Mouse (Mus musculus) liver, embryonic 11.5 days (tissue): ENCODE data around the gene Ifngr1. TPM values are rescaled to one million over a fixed set of nuclear protein-coding genes. Genes with fewer than 3 reads are reported as not detected.

Experiments used
- ATAC-seq: fragments of 200-750 bp; cut with Nextera tagmentation; replicated peaks from 2 replicates; pipeline ENCODE4 v1.8.0; 2017; ENCODE audit warnings: moderate number of reproducible peaks, mild to moderate bottlenecking, moderate TSS enrichment, moderate library complexity; ENCODE audit not compliant: low FRiP score
- DNase-seq: peaks from one replicate; pipeline ENCODE4 v3.0.0-alpha.2; 2017; ENCODE audit warnings: low spot score
- H3K27ac ChIP-seq: fragments of 300-500 bp; sonication (generic); 2 replicates; pipeline ENCODE4 v1.5.1; 2014; ENCODE audit warnings: mild to moderate bottlenecking, low read depth, low read length, control low read depth
- H3K27me3 ChIP-seq: fragments of 300-500 bp; sonication (generic); replicated peaks from 2 replicates; pipeline ENCODE4 v1.6.1; 2014; ENCODE audit warnings: low read length, mixed read lengths; ENCODE audit not compliant: control insufficient read depth, insufficient read depth
- H3K36me3 ChIP-seq: fragments of 300-500 bp; sonication (generic); 2 replicates; pipeline ENCODE4 v1.6.1; 2014; ENCODE audit warnings: mild to moderate bottlenecking, low read length, moderate library complexity, mixed read lengths; ENCODE audit not compliant: control insufficient read depth, insufficient read depth
- H3K4me1 ChIP-seq: fragments of 300-500 bp; sonication (generic); replicated peaks from 2 replicates; pipeline ENCODE4 v1.6.1; 2014; ENCODE audit warnings: low read length, mixed read lengths; ENCODE audit not compliant: control insufficient read depth, insufficient read depth
- H3K4me2 ChIP-seq: fragments of 300-500 bp; sonication (generic); 2 replicates; pipeline ENCODE4 v1.6.1; 2014; ENCODE audit warnings: mild to moderate bottlenecking, control low read depth, moderate library complexity
- H3K4me3 ChIP-seq: fragments of 300-500 bp; sonication (generic); 2 replicates; pipeline ENCODE4 v1.5.1; 2014; ENCODE audit warnings: low read depth, low read length, control low read depth
- H3K9ac ChIP-seq: fragments of 300-500 bp; sonication (generic); 2 replicates; pipeline ENCODE4 v1.6.1; 2014; ENCODE audit warnings: low read depth, low read length, control low read depth
- H3K9me3 ChIP-seq: fragments of 300-500 bp; sonication (generic); 2 replicates; pipeline ENCODE4 v1.6.1; 2016; ENCODE audit warnings: low read length, inconsistent platforms, mixed read lengths; ENCODE audit not compliant: control insufficient read depth
- WGBS: fragments of 180-500 bp; shearing (Covaris S2); extraction: QIAGEN DNeasy Blood & Tissue Kit; methylation state at CpG from one replicate; pipeline ENCODE4 v1.1.7; 2014; 5-methylcytosine and 5-hydroxymethylcytosine counted together
- polyA plus RNA-seq: library from polyadenylated mRNA; unstranded; fragments of >200 nt; fragmentation: Nextera tagmentation; extraction: Ambion mirVana; gene quantifications from 2 replicates; pipeline ENCODE4 v1.2.1, GENCODE M21; 2014

The Ifngr1 gene
- polyA plus RNA-seq, 1 experiment from 2014 or later = 53.7 TPM

DNA sequence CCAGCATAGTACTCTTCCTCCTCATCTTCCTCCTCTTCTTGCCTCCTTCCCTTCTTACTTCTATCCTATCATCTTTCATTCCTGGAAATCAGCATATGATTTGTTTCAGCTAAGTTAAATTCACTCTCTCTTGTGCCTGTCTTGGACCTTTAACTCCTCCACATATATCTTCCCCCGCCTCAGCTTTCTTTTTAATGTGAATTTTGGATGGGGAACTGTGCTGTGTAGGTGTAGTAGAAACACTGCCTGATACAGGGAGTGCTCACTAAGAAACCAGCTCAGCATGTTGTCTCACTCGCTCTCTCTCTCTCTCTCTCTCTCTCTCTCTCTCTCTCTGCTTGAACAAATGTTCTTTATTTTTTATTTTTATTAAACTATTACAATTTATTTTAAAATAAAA, 53.4 kb downstream of the Ifngr1 start:
- Histone ChIP-seq H3K9ac (no peak overlapping the region), H3K36me3 (no peaks in the 10 kb centered on the region), H3K27me3 (no peaks in the 10 kb centered on the region), H3K27ac (no peak overlapping the region), H3K9me3 (no peaks in the 10 kb centered on the region), H3K4me1 (no peaks in the 10 kb centered on the region), H3K4me2 (no peak overlapping the region), H3K4me3 (no peak overlapping the region)
- no peak for DNase-seq
- ATAC-seq = no peak
- WGBS = 71% methylated on average over 2 of the region's 2 CpGs

DNA sequence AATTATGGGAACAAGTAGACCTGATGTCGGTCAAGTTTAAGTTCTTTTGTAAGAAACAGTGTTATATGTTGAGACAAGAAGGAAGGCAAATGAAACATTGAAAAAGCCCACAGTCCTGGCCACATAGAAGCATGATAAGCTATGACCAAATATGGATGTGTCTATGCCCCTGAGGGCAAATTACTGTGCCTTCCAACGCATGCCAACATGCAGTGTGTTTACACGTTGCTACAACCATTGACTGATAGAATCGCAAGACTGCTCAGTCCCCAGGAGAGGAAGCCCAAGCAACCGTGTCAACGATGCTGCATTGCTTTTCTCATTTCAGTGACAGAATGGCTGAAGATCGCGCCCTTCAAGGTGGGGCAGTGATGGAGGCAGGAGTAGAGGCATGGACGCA, 65.7 kb downstream of the Ifngr1 start:
- no peak overlapping the region for H3K9ac ChIP-seq
- H3K4me3 ChIP-seq = no peak overlapping the region
- ATAC-seq (no peak), DNase-seq (no peak)
- H3K9me3 ChIP-seq = no peaks in the 10 kb centered on the region
- no peak overlapping the region for H3K27ac ChIP-seq
- no peaks in the 10 kb centered on the region for H3K4me1 ChIP-seq
- H3K27me3 ChIP-seq = no peaks in the 10 kb centered on the region
- no peak overlapping the region for H3K4me2 ChIP-seq
- WGBS = 81% methylated on average over 9 of the region's 9 CpGs
- no peaks in the 10 kb centered on the region for H3K36me3 ChIP-seq

Other genes with a start within 250 kb of the Ifngr1 start
- gene Olig3, start 235.4 kb upstream of the Ifngr1 start, polyA plus RNA-seq = not detected in 2 replicates
- gene Il22ra2, start 30.0 kb downstream of the Ifngr1 start, polyA plus RNA-seq = not detected in 2 replicates
- 0.52 and 0.66 TPM in 2 replicates for gene Il20ra, start 120.6 kb downstream of the Ifngr1 start, polyA plus RNA-seq